Mouse (Mus musculus) heart, adult 2 months (tissue): ENCODE data around the gene Daam1. TPM values are rescaled to one million over a fixed set of nuclear protein-coding genes. Genes with fewer than 3 reads are reported as not detected.

Source experiments
- DNase-seq, 2 experiments: peaks; one replicate each; pipeline ENCODE4 v3.0.0; 2021
- H3K27ac ChIP-seq: fragments of 200-600 bp; 2 replicates; pipeline ENCODE4 v1.8.1; 2022
- H3K27me3 ChIP-seq: fragments of 200-500 bp; 2 replicates; pipeline ENCODE4 v1.6.1; 2012; ENCODE audit warnings: mild to moderate bottlenecking, low read length, inconsistent platforms, mixed read lengths; ENCODE audit not compliant: control insufficient read depth, insufficient read depth
- H3K36me3 ChIP-seq: fragments of 200-500 bp; 2 replicates; pipeline ENCODE4 v1.6.1; 2012; ENCODE audit warnings: low read length, inconsistent platforms; ENCODE audit not compliant: control insufficient read depth, insufficient read depth
- H3K4me1 ChIP-seq: fragments of 200-500 bp; 2 replicates; pipeline ENCODE4 v1.6.1; 2011; ENCODE audit warnings: low read length; ENCODE audit not compliant: control insufficient read depth, insufficient read depth
- H3K4me3 ChIP-seq: fragments of 200-600 bp; 2 replicates; pipeline ENCODE4 v1.8.1; 2022
- H3K79me2 ChIP-seq: fragments of 200-500 bp; replicated peaks from 2 replicates; pipeline ENCODE4 v1.6.1; 2012; ENCODE audit warnings: mild to moderate bottlenecking, inconsistent platforms, low read length, moderate library complexity, mixed read lengths; ENCODE audit not compliant: control insufficient read depth, insufficient read depth
- H3K9ac ChIP-seq: fragments of 200-500 bp; 2 replicates; pipeline ENCODE4 v1.6.1; 2012; ENCODE audit warnings: low read depth, mild to moderate bottlenecking, control low read depth, inconsistent platforms, low read length, mixed read lengths
- CTCF ChIP-seq: fragments of 200-600 bp; IDR thresholded peaks from 2 replicates; pipeline ENCODE4 v1.8.1; 2022; ENCODE audit warnings: antibody characterized with exemption, mild to moderate bottlenecking, moderate library complexity
- EP300 ChIP-seq: fragments of 200-500 bp; IDR thresholded peaks from 2 replicates; pipeline ENCODE4 v1.6.1; 2011; ENCODE audit warnings: low read depth, low read length, control low read depth; ENCODE audit not compliant: insufficient read depth
- POLR2A ChIP-seq: fragments of 200-500 bp; IDR thresholded peaks from 2 replicates; pipeline ENCODE4 v1.6.1; 2011; ENCODE audit warnings: mild to moderate bottlenecking, low read depth, low read length, control low read depth; ENCODE audit not compliant: insufficient read depth
- WGBS: fragments of 180-500 bp; shearing (Covaris S2); methylation state at CpG from one replicate; pipeline ENCODE4 v1.1.7; 2018; 5-methylcytosine and 5-hydroxymethylcytosine counted together
- intact Hi-C: fragments of 180-260 bp; cut with DNase I; formaldehyde crosslinking; loops from one replicate; pipeline ENCODE4 v1.15.1; 2025
- polyA plus RNA-seq: library from polyadenylated mRNA; depleted of rRNA; stranded (reverse); fragments of >200 nt; gene quantifications from 2 replicates; pipeline ENCODE4 v1.2.3, GENCODE M21; 2012
- total RNA-seq, 2 experiments: library from RNA; stranded (reverse); gene quantifications; 2 replicates each; pipeline ENCODE4 v1.2.3; 2021

The Daam1 gene
- total and polyA plus RNA-seq, 3 experiments: 13.1 to 77.6 (median 67.2) TPM

- Histone ChIP-seq H3K27ac (peak overlapping the region; percentile 84), H3K36me3 (peaks cover 31% of the 10 kb centered on the region), H3K4me3 (no peak overlapping the region), H3K27me3 (no peaks in the 10 kb centered on the region), H3K4me1 (peaks cover 23% of the 10 kb centered on the region), H3K9ac (no peak overlapping the region), H3K79me2 (no peaks in the 10 kb centered on the region; the same call in 1 of the 2 replicates)
- peak in 1 of 2 experiments; percentile 71 for DNase-seq
- WGBS: 43% methylated on average over 1 of the region's 1 CpGs
- no peak for TF ChIP-seq POLR2A
- no peak for TF ChIP-seq CTCF
- 0 out of 2 replicates have a peak, but pooled peaks have one; percentile 22 for TF ChIP-seq EP300
- intact Hi-C loops: loop anchor here (2.0 to 5.0 kb wide), 2 partner anchors 49 to 104 kb away; no protein-coding TSS in a partner anchor
Observed at GRCm38 (mm10) chr12:71936636-71937035, 105.8 kb downstream of the Daam1 start.

GRCm38 (mm10) chr12:71938513-71938912, 107.6 kb downstream of the Daam1 start:
- peak overlapping the region; percentile 84 for H3K27ac ChIP-seq
- intact Hi-C loops: loop anchor here (2.0 to 5.0 kb wide), 2 partner anchors 44 to 51 kb away; no protein-coding TSS in a partner anchor
- peak overlapping the region; percentile 61 for H3K9ac ChIP-seq
- H3K4me1 ChIP-seq: peaks cover 20% of the 10 kb centered on the region
- TF ChIP-seq CTCF: no peak
- TF ChIP-seq EP300: peak; percentile 90
- TF ChIP-seq POLR2A: peak; percentile 43
- WGBS: 52% methylated on average over 5 of the region's 5 CpGs
- peak; percentile 60 to 73 for DNase-seq
- no peak overlapping the region for H3K4me3 ChIP-seq
- H3K79me2 ChIP-seq: no peaks in the 10 kb centered on the region; the same call in 1 of the 2 replicates
- H3K27me3 ChIP-seq: no peaks in the 10 kb centered on the region
- H3K36me3 ChIP-seq: peaks cover 28% of the 10 kb centered on the region

- Histone ChIP-seq H3K27ac (no peak overlapping the region), H3K9ac (no peak overlapping the region), H3K36me3 (peaks cover 28% of the 10 kb centered on the region), H3K4me1 (peaks cover 14% of the 10 kb centered on the region), H3K79me2 (no peaks in the 10 kb centered on the region; the same call in 1 of the 2 replicates), H3K27me3 (no peaks in the 10 kb centered on the region), H3K4me3 (no peak overlapping the region)
- intact Hi-C loops: no loop called here
- no peak for TF ChIP-seq EP300
- TF ChIP-seq CTCF: no peak
- no peak for TF ChIP-seq POLR2A
- DNase-seq: no peak
- WGBS: 93% methylated on average over 5 of the region's 5 CpGs
Observed at GRCm38 (mm10) chr12:71941290-71941689, 110.4 kb downstream of the Daam1 start.

GRCm38 (mm10) chr12:71943112-71943511, 112.2 kb downstream of the Daam1 start:
- Histone ChIP-seq H3K27ac (no peak overlapping the region; the same call in 1 of the 2 replicates), H3K27me3 (no peaks in the 10 kb centered on the region), H3K79me2 (no peaks in the 10 kb centered on the region; the same call in 1 of the 2 replicates), H3K4me1 (peaks cover 12% of the 10 kb centered on the region), H3K36me3 (peaks cover 13% of the 10 kb centered on the region; the same call in 1 of the 2 replicates), H3K9ac (no peak overlapping the region), H3K4me3 (no peak overlapping the region)
- TF ChIP-seq CTCF: no peak
- intact Hi-C loops: no loop called here
- 79% methylated on average over 9 of the region's 9 CpGs for WGBS
- DNase-seq: no peak

- intact Hi-C loops: no loop called here
- no peak for DNase-seq
- TF ChIP-seq CTCF (no peak), POLR2A (no peak), EP300 (no peak)
- Histone ChIP-seq H3K27ac (no peak overlapping the region; the same call in 1 of the 2 replicates), H3K79me2 (no peaks in the 10 kb centered on the region; the same call in 1 of the 2 replicates), H3K4me1 (peaks cover 8% of the 10 kb centered on the region), H3K9ac (no peak overlapping the region), H3K27me3 (no peaks in the 10 kb centered on the region), H3K36me3 (peaks cover 13% of the 10 kb centered on the region; the same call in 1 of the 2 replicates), H3K4me3 (no peak overlapping the region)
- 44% methylated on average over 4 of the region's 4 CpGs for WGBS
Observed at GRCm38 (mm10) chr12:71943646-71944045, 112.8 kb downstream of the Daam1 start.

GRCm38 (mm10) chr12:71945844-71946243, 115.0 kb downstream of the Daam1 start:
- H3K27ac ChIP-seq: no peak overlapping the region
- 78% methylated on average over 7 of the region's 7 CpGs for WGBS
- peaks cover 3% of the 10 kb centered on the region for H3K4me1 ChIP-seq
- no peak overlapping the region for H3K9ac ChIP-seq
- TF ChIP-seq POLR2A (no peak), CTCF (no peak), EP300 (no peak)
- intact Hi-C loops: no loop called here
- no peak overlapping the region for H3K4me3 ChIP-seq
- no peaks in the 10 kb centered on the region for H3K79me2 ChIP-seq
- DNase-seq: no peak
- H3K27me3 ChIP-seq: no peaks in the 10 kb centered on the region
- peaks cover 4% of the 10 kb centered on the region; the same call in 1 of the 2 replicates for H3K36me3 ChIP-seq
